Mouse (Mus musculus) lung, postnatal 4 days (tissue): Measurements from ENCODE around the gene 4930402K13Rik.
"Not testable (repeated sequence)": the region's sequence is repeated elsewhere in the genome, so short reads cannot be mapped to it uniquely, and the experiment has no call there.

Source experiments
- DNase-seq, 2 experiments: peaks; one replicate each; pipeline ENCODE4 v3.0.0; 2021

4930402K13Rik gene

DNA sequence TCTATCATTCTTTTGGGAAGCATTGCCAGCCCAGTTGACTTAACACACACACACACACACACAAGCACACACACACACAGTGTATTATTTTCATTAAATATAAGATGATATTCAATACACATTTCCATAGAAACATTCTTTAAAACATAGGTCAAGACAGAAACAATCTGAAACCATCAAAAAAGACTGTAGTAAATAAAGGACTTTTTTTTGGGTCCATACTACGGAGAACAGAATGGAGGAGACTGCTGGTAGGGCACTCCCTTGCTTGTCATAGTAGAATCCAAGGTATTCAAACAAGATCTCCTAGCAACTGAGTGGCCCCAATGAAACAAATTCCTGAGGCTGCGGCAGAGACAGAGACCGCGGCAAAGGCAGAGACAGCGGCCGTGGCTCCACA lies at the start of gene 4930402K13Rik:
4930402K13Rik (plus strand) TSS at position 301 of the 400 bp plus-strand sequence.
- no peak for DNase-seq

DNA sequence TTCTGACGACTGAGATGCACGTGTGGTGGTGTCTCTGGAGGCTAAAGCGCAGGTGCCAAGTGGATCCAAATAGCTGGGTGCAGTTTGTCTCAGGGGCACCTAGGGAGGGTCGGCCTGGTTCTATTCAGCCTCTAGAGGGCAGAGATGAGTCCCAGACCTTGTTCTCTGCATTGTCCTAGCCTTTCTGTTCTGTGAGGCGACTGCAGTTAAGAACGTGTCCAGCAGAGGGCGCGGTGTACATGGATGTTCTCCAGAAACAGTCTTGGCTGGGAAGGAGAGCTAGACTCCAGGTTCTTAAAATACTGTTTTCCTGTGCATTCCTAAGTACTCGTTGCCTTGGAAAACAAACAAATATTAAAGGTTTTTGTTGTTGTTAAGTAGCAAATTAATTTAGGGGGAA lies 43.4 kb upstream of the 4930402K13Rik start:
- DNase-seq, result peak in 1 of 2 experiments; percentile 79

DNA sequence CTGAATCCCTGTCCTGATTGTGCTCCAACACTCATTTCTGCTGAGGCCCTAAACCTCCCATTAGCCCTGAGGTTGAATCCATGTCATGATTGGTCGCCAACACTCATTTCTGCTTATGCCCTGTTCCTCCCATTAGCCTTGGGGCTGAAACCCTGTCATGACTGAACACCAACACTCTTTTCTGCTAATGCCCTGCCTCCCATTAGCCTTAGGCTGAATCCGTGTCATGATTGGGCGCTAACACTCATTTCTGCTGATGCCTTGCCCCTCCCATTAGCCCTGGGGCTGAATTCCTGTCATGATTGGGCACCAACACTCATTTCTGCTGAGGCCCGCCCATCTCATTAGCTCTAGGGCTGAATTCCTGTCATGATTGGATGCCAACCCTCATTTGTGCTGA lies 42.3 kb upstream of the 4930402K13Rik start:
- DNase-seq, result no peak

DNA sequence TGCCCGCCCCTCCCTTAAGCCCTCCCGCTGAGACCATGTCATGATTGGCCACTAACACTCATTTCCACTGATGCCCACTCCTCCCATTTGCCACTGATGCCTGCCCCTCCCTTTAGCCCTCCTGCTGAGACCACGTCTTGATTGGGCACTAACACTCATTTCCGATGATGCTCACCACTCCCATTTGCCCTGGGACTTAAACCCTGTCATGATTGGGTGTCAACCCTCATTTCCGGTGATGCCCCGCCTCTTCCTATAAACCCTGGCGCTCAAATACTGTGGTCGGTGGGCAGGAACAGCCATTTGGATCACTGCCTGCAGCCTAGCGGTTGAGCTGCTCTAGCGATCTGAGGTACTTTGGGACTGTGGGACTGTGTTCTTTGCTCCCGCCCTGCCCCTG lies 41.6 kb upstream of the 4930402K13Rik start, which contains the start of gene Fthl17f:
Fthl17f (plus strand) TSS at position 301 of the 400 bp plus-strand sequence.
- DNase-seq, result not testable (repeated sequence)

DNA sequence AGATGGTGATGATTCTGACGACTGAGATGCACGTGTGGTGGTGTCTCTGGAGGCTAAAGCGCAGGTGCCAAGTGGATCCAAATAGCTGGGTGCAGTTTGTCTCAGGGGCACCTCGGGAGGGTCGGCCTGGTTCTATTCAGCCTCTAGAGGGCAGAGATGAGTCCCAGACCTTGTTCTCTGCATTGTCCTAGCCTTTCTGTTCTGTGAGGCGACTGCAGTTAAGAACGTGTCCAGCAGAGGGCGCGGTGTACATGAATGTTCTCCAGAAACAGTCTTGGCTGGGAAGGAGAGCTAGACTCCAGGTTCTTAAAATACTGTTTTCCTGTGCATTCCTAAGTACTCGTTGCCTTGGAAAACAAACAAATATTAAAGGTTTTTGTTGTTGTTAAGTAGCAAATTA lies 26.7 kb upstream of the 4930402K13Rik start:
- DNase-seq, result peak; percentile 42 to 60

DNA sequence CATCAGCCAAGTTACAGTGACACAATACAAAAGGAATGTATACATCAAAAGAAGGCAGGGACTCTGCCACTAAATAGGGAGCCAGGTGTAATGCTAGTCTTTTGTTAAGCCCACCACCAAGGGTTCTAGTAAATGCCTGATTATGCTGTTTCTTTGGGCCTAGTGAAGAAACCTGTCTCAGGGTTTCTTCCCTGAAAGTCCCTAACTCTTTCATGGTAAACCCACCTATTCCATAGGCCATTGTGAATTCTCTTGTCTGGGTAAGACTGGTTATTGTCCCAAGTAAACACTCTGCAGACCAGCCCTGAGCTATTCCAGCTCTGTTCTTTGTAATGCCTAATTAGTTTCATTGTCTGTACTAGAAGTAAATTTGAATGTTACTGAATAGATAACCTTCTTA lies 9.3 kb upstream of the 4930402K13Rik start:
- not testable (repeated sequence) for DNase-seq

DNA sequence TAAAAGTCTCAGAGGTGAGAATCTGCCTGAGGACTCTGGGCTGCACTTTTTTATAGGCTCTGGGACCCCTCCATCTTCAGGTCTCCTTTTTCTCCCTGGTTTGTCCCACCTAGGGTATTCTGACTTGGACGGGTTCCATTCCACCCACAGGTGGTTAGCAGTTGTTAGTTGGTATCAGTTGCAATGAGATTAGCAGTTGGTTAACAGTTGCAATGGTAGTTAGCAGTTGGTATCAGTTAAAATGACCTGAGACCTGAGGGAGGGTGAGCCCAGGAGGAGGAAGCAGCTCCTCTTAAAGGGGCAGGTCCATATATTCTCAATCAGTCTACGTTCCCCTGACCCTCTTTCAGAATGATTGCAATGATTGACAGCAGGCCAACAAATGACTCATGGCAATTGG lies 6.0 kb downstream of the 4930402K13Rik start:
- no peak for DNase-seq

DNA sequence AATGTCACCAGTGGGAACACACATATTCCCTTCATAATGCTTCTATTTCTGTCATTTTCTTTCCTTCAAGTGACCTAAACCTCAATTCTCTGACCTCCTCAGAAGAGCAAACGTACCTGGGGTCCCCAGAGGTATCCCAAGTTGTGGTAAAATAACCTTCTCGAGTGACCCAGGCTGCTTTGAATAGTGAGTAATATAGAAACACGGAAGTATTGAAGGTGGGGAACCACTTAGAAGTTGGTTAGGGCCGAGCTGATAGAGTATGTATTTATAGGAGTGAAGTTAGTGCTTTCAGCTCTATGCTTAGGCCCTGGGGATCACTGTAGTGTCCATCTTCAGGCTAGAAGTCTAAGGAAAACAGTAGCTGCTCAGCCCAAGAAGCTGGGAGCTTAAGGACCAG lies 20.6 kb downstream of the 4930402K13Rik start:
- no peak for DNase-seq

DNA sequence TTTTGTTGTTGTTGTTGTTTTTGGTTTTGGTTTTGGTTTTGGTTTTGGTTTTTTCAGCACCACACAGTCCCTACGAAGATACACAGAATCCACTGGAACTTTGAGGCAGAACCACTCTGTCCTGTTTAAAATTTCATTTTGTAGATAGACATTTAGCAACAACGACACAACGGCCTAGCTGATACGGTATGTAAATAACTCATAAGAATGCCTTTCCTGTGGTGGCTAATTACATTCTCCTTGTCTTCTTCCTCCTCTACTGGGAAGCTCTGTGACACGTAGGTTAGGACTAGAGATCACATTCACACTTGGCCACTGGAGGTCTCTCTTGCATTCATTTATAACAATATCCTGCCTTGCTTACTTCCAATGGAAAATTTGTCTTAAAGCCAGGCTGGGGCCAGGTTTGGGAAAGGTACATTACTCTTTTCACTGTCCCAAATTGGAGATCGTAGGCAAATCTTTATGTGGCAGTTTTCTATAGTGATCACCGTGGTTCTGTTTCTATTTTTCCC lies 24.0 kb downstream of the 4930402K13Rik start:
- peak in 1 of 2 experiments; percentile 5 for DNase-seq

DNA sequence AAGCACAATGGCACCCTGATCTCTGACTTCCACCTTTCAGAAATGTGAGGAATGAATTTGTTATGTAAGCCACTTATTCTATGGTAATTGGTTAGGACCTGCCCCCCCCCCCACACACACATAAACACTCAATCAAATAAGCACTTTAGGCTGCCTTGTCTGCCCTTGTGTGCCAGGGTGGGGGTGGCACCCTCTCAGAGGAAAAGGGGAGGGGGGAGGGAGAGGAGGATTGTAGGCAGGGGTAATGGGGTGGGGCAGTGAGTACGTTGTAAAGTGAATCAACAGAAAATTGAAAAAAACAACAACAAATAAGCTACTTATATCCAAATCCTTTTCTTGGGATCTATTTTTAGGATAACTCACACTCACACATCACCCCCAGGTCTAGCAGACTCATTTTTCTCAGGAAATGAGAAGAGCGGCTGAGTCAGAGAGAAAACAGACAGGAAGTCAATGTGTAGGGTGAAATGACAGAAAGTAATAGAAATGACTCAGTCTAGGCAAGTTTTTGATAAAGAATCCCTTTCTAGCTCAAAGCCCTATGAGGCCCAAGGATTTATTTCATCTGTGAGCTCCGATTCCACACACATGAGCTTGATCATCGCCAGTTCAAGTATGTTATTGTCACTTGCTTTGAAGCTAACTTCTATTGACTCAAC lies 35.1 kb downstream of the 4930402K13Rik start:
- DNase-seq, result no peak

DNA sequence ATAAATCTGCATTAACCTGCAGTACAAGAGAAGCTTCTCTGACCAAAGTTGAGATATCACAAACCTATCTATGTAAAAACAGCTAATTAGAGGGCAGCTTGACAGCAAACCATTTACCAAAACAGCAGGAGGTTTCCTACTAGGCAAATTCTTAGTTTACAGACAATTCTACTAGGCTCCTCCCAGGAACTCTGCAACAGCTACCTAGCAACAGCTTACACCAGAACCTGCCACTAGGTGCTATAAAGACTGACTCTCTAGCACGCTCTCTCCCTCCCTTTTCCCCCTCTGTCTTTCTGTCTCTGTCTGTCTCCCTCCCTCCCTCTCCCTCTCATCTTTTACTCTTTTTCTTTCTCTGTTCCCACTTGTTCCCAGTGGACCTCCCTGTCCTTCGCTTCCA lies 38.3 kb downstream of the 4930402K13Rik start:
- no peak for DNase-seq
